Mouse (Mus musculus): ENCODE data around the gene Arhgef3.
"Not testable (repeated sequence)": the region's sequence is repeated elsewhere in the genome, so short reads cannot be mapped to it uniquely, and the experiment has no call there.

The Arhgef3 gene

GRCm38 (mm10) chr14:27231974-27232780 is 117.5 kb downstream of the Arhgef3 start:
- DNase-seq (ENCODE audit: low spot score), result no peak

GRCm38 (mm10) chr14:27233056-27233455 is 118.4 kb downstream of the Arhgef3 start:
- no peak for DNase-seq (ENCODE audit: low spot score)

DNA sequence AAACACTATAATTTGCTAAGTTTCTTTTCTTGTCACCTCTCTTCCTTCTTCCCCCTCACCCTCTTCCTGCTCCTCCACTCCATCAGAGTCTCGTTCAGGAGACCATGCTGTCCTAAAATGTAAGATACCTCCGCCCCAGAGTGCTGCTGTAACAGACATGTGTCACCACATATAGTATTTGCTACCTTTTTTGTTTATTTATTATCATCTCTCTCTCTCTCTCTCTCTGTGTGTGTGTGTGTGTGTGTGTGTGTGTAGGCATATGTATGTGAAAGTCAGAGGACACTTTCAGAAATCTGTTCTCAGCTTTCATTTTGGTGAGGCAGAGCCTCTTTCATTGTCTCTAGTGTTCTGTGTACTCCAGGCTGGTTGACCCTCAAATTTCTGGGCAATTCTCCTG is 119.0 kb downstream of the Arhgef3 start:
- DNase-seq (ENCODE audit: low spot score), result no peak

GRCm38 (mm10) chr14:27234270-27234840 is 119.7 kb downstream of the Arhgef3 start:
- DNase-seq (ENCODE audit: low spot score), result no peak

DNA sequence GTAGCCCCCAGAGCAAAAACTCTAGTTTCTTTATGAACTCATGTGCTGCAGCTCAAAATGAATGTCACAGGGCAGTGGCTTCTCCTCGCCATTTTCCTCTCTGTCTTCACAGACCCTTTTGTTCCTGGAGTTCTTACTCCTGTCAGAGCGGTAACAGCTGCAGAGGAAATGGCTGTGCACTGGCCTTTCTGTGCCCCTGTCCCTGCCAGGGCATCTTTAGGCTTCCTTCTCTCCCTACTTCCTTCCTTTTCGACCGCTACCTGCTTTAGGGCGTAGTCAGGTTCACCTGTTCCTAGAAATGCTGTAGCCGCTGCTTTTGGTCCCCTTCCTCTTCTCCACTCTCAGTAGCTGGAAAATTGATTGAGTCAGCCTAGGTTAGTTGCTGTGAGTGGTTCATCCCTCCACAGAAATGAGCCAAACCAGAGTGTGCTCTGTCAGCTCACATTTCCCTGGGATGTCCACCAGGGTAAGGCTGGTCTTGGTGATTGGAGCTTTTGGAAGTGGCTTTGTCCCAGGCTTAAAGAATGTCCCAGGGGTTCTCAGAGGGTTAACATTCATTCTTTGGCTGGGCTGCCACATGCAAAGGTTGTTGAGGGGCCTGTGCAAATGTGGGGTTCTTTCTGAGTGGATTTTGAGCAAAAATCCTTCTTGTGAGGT is 121.3 kb downstream of the Arhgef3 start:
- DNase-seq (ENCODE audit: low spot score), result no peak

- peak; percentile 55 for DNase-seq (ENCODE audit: low spot score)
These were observed 123.0 kb downstream of the Arhgef3 start for GRCm38 (mm10) chr14:27237522-27238187.

DNA sequence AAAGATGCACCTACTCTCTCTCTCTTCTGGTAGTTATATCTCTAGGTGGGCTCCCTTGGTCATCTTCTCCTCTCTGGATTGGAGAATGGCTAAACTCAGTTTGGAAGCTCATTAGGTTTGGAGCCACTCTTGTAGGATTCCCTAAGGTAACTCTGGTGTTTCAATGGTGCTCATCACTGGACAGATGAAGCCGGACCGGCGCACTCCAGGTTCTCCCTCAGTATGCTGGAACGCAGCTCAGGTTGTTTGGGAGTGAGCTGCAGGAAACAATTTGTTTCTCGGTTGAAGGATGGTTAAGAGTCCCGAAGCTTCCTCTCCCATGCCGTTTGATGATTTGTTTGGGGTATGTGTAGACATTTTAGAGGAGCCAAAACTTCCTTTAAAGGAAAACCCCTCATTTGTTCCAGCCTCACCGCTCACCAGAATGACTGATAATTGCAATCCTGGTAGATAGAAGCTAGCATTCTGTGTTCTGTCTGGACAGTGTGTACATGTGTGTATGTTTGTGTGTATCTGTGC is 124.0 kb downstream of the Arhgef3 start:
- DNase-seq (ENCODE audit: low spot score), result no peak

GRCm38 (mm10) chr14:27239551-27240091 is 124.9 kb downstream of the Arhgef3 start:
- DNase-seq (ENCODE audit: low spot score), result no peak

- no peak for DNase-seq (ENCODE audit: low spot score)
These were observed 127.6 kb downstream of the Arhgef3 start for GRCm38 (mm10) chr14:27242253-27242652.

- no peak for DNase-seq (ENCODE audit: low spot score)
These were observed 128.1 kb downstream of the Arhgef3 start for GRCm38 (mm10) chr14:27242769-27243168.

DNA sequence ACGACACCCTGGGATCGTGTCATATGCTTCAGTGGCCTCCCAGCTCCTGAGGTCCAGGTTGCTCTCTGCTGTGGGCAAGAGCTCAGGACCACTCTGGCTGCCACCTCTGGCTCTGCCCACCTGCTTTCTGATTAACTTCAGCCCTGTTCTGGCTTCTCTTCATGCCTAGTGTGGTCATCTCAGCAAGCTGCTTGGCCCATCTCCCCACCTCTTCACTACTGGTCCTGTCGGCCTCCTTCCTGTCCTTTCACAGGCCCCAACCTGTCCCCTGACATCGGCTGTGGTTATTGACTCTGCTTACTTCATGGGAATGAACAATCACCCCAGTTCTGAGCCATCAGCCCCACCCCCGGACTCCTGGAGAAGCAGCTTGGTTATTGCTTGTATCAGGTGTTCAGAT is 128.9 kb downstream of the Arhgef3 start:
- DNase-seq (ENCODE audit: low spot score), result no peak

DNA sequence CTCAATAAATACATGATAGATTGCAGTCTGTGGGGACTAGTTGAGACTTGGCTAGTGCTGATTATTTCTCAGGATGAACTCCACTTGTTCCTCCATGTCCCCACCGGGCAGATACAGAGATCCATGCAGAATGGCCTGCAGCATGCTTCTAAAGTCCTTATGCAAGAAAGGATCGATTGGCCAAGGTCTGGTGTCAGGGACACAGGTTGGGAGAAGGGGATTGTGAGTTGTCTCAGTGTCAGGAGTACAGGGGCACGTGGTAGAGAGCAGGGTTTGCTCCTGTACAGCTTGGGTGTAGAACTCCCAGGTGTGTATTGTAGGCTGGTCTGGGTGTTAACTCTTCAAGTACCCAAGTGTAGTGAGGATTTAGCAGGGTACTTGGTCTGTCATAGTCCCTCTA is 130.2 kb downstream of the Arhgef3 start:
- no peak for DNase-seq (ENCODE audit: low spot score)

- DNase-seq (ENCODE audit: low spot score), result no peak
These were observed 131.7 kb downstream of the Arhgef3 start for GRCm38 (mm10) chr14:27246424-27246823.

GRCm38 (mm10) chr14:27246948-27247347 is 132.2 kb downstream of the Arhgef3 start:
- not testable (repeated sequence) for DNase-seq (ENCODE audit: low spot score)

DNA sequence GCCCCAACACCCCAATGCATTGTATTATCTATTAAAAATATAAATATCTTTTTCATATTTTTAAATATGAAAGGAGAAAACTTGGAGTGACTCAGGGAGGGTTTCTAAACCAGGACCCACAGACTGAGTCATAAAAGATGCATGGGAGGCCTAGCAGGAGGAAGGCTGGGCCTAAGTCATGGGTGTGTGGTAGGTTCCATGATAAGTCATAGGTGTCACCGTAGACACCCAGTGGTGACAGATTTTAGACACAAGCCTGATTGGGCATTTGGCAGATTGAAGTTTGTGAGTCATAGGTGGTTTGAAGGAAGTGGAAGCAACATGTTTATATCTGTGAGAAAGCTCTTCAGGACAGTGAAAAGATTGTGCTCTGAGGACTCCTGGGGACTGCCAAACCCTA is 134.4 kb downstream of the Arhgef3 start:
- DNase-seq (ENCODE audit: low spot score), result no peak

- DNase-seq (ENCODE audit: low spot score), result no peak
These were observed 135.6 kb downstream of the Arhgef3 start for GRCm38 (mm10) chr14:27250281-27250789.

DNA sequence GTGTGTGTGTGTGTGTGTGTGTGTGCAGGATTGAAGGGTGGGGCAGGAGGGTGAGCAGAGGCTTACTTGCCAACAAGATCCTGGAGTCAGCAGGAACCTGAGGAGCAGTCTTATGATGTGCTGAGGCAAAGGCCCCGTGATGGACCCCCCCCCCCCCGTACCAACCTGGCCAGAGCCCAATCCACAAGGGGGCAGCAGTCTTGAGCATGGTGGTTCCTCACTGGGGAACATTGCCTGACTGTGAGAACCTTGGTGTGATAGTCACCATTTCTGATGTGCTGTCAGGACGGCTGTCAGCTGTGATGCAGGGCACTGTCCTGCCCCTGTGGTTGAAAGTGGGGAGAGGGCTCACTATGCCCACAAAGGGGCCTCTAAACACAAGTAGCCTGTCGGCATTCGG is 138.7 kb downstream of the Arhgef3 start:
- no peak for DNase-seq (ENCODE audit: low spot score)

DNA sequence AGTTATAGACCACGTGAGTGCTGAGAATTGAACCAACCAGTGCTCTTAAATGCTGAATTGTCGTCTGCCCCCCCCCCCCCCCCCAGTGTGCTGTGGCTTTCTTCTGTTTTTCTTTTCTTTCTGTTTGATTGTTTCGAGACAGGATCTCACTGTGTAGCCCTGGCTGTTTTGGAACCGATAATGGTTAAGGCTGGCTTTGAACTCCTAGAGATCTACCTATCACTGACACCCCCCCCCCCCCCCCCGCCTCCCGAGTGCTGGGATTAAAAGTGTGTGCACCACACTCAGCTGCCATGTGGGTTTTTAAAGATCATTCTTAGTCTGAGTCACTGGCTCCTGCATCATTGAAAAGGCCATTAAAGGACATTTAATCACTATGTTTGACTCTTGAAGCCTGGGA is 147.7 kb downstream of the Arhgef3 start:
- DNase-seq (ENCODE audit: low spot score), result no peak

GRCm38 (mm10) chr14:27266601-27267000 is 151.9 kb downstream of the Arhgef3 start:
- no peak for DNase-seq (ENCODE audit: low spot score)

DNA sequence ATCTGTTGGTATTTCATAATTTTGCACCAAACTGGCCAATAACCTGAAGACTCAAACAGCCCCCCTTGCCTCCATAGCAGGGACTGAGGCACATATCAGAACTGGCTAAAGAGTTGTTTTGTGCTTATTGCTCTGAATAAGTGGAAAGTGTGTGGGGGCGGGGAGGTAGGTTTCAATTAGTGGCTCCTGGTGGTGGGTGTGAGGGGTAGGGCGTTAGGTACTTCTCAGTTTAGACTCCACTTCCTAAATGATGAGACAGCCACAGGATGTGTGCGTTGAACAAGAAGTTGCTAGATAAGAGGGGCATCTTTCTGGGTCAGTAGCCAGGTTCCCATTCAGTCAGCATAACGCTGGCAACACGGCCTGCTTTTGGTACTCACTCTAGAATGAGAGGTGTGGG is 153.4 kb downstream of the Arhgef3 start:
- no peak for DNase-seq (ENCODE audit: low spot score)

- no peak for DNase-seq (ENCODE audit: low spot score)
These were observed 154.4 kb downstream of the Arhgef3 start for GRCm38 (mm10) chr14:27268986-27269700.

Data from embryo, embryonic 10.5 days (tissue).